ENCODE assay signal across 8 mouse cellular contexts in genomic region chr7:46422764-46423412, GRCm38 (mm10). TPM values are rescaled to one million over a fixed set of nuclear protein-coding genes. Genes with fewer than 3 reads are reported as not detected.
A peak's percentile ranks its signal among the peaks of the same experiment; 100 is the strongest.
DNase-seq lines count a peak whose midpoint lies in the region; ATAC-seq lines count a peak whose summit lies in the region.

No protein-coding gene starts in this region.

- H3K4me1 ChIP-seq in midbrain, embryonic 10.5 days = peaks cover 41% of the 10 kb centered on the region

- H3K27me3 ChIP-seq in midbrain, embryonic 10.5 days (ENCODE audit: low read depth, poor library complexity, severe bottlenecking) = 0 out of 2 replicates have a peak, but pooled peaks cover 6% of the 10 kb centered on the region

- H3K27ac ChIP-seq in midbrain, embryonic 10.5 days (replicated peaks) = peak overlapping the region; percentile 65

- no peaks in the 10 kb centered on the region for H3K9me3 ChIP-seq in midbrain, embryonic 10.5 days (replicated peaks)

- no peak overlapping the region for H3K4me3 ChIP-seq in midbrain, embryonic 10.5 days

- DNase-seq in CD4-positive, CD25-positive, alpha-beta regulatory T cell, adult 2 months (ENCODE audit: low read depth, low spot score) = peak; percentile 62
- DNase-seq in adrenal gland, adult 18-20 months (ENCODE audit: low spot score in 2 of 2) = peak; percentile 53 to 62
- peak; percentile 66 for DNase-seq in embryo, embryonic 10 days (ENCODE audit: low spot score)
- DNase-seq in left cerebral cortex, adult 11 months (ENCODE audit: low spot score) = peak; percentile 66
- peak; percentile 79 for DNase-seq in midbrain, embryonic 10.5 days (ENCODE audit: low spot score)
- DNase-seq in spleen, adult 12 weeks (ENCODE audit: low spot score) = peak; percentile 52

- no peaks in the 10 kb centered on the region for H3K36me3 ChIP-seq in midbrain, embryonic 10.5 days

- no peak for ATAC-seq in CD4-positive, CD25-positive, alpha-beta regulatory T cell, adult 4 months
- peak; percentile 73 for ATAC-seq in granulocyte monocyte progenitor cell, adult 5-6 weeks (replicated peaks; ENCODE audit: poor library complexity, severe bottlenecking)

- WGBS in midbrain, embryonic 10.5 days = 53% methylated on average over 18 of the region's 18 CpGs

RNA-seq across cellular contexts. Expression of gene Kcnc1, which starts 26.6 kb away (rescaled TPM):
- under 1 TPM in 1 of 2 experiments, not detected in 1; 0.05 TPM for polyA plus RNA-seq in CD4-positive, CD25-positive, alpha-beta regulatory T cell, adult 4 months (2017; shearing (Covaris generic))
- under 1 TPM; 0.19 to 0.36 TPM for total RNA-seq in adrenal gland, adult 18-20 months (2021)
- 2.9 TPM in 1 of 2 replicates, not detected in the other for total RNA-seq in granulocyte monocyte progenitor cell, adult 5-6 weeks (2014; fragmentation: Nextera tagmentation)
- total RNA-seq in granulocyte monocyte progenitor cell, adult 5-6 weeks (2017) = 0.09 TPM in 1 of 2 replicates, not detected in the other
- polyA plus RNA-seq in midbrain, embryonic 10.5 days (2016; fragmentation: Nextera tagmentation; extraction: Ambion mirVana) = 0.37 and 1.3 TPM in 2 replicates

RNA-seq across cellular contexts. Expression of gene Myod1, which starts 46.6 kb away (rescaled TPM):
- polyA plus RNA-seq in CD4-positive, CD25-positive, alpha-beta regulatory T cell, adult 4 months (2017; shearing (Covaris generic)) = not detected
- total RNA-seq in adrenal gland, adult 18-20 months (2021) = not detected
- total RNA-seq in granulocyte monocyte progenitor cell, adult 5-6 weeks (2014; fragmentation: Nextera tagmentation) = not detected in 2 replicates
- not detected in 2 replicates for total RNA-seq in granulocyte monocyte progenitor cell, adult 5-6 weeks (2017)
- not detected in 2 replicates for polyA plus RNA-seq in midbrain, embryonic 10.5 days (2016; fragmentation: Nextera tagmentation; extraction: Ambion mirVana)
